Mouse (Mus musculus): ENCODE measurements at regions not wholly inside any gene's neighbourhood (a gene's known extent, or its start where the extent isn't known, plus 50 kb on each side); places are given as distances from the start of the nearest gene placed in this dataset.

DNA sequence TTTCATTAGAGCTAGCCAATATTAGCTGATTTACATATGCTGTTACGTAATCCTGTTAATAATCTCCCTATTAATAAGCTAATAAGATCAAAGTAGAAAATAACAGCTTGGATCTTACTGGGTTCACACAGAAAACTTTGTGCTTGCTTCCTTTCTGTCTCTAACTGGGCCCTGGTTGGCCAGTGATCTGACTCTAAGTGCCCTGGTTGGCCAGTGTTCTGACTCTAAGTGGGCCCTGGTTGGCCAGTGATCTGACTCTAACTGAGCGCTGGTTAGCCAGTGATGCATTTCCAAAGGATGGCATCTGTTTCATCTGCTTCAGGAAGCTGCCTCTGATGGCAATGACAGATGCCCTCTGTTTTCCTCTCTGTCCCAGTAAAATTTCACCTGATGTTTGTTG, 372.4 kb downstream of the Atp23 start:
- no peak for TF ChIP-seq EP300 (IDR thresholded peaks at IDR 0.05; ENCODE audit: insufficient read depth, low read depth, low read length)
- no peak for TF ChIP-seq CTCF (IDR thresholded peaks at IDR 0.05)
- no peak for TF ChIP-seq POLR2A (IDR thresholded peaks at IDR 0.05; ENCODE audit: insufficient read depth, low read depth, low read length)

Measured in heart, adult 2 months (tissue).